Mouse (Mus musculus) CD4-positive, CD25-positive, alpha-beta regulatory T cell, adult 4 months (primary cell): Measurements from ENCODE around the gene Rragc. TPM values are rescaled to one million over a fixed set of nuclear protein-coding genes. Genes with fewer than 3 reads are reported as not detected.

Experiments used
- ATAC-seq: one replicate; pipeline ENCODE4 v1.8.0; 2017
- polyA plus RNA-seq, 2 experiments: library from polyadenylated mRNA; unstranded; fragments of 100-300 nt; shearing (Covaris generic); gene quantifications; one replicate each; pipeline ENCODE4 v1.2.1; 2017

The Rragc gene
- polyA plus RNA-seq, 2 experiments from 2014 or later = 4.6 to 7.7 TPM

DNA sequence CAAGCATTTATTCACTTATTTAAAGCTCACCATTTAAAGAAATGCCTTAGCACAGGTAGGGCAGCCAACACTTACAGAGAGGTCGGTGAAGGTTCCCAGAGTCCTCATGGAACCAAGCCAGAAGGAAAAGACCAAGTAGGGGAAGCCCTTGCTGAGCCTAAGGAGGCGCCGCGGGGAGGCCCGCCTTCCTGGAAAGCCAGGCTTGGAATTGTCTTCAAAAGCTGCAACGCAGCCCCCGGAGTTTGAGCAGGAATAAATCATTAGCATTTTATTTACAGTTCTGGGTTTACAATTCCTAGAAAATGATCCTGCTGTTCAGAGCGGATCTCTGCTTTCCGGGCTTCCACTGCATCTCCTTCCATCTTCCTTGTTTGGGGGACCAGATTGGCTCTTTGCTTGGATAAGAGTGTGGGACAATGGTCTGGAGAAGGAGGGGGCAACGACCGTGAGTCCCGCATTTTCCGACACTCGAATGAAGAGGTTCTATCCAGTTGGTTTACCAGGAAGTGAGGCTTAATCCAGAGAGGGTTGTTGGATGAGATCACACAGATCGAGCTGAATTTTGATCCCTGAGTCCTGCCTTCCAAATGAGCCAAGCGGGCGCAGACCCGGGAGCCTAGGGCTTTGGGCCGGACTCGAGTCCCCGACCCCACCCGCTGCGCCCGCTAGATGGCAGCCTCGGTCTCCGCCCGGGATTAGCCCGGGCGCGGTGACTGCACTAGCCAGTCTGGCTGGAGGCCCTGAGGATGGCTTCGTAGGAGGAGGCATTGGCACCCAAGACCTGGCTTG is 39.7 kb downstream of the Rragc start:
- ATAC-seq = no peak

DNA sequence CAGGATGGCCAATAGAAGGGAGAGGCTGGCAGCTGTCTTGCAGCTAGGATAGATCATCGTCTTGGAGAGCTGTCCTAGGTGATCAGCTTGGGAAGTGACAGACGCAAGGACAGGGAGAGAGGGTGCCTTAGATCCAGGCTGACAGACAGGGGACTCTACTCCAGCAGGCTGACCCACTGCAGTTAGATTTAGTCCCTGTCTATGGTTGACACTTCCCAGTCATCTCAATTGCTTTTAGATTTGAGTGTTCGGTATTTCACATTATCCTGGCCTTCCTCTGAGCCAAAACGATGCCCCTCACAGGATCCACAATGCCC is 40.2 kb downstream of the Rragc start:
- ATAC-seq = no peak

- ATAC-seq = no peak
Measured at GRCm38 (mm10) chr4:123957891-123958290, 40.6 kb downstream of the Rragc start.

DNA sequence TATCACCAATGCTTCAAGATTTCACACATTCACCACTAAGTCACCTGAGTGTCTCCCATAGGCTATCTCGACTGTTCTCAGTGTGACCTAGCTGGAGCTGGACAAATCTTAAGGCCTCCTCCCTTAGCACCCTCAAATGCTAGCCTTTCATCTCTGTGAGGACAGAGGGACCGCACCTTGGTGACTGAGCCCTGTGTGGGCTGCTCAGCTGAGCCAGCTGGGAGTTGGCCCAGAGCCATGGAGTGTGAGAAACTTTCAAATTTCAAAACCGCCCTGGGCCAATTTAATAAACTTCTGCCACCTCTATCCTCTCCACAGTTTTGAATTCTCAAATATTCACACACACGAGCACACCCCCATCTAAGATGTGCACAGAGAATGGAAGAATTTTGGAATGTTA is 43.7 kb downstream of the Rragc start:
- ATAC-seq = no peak

DNA sequence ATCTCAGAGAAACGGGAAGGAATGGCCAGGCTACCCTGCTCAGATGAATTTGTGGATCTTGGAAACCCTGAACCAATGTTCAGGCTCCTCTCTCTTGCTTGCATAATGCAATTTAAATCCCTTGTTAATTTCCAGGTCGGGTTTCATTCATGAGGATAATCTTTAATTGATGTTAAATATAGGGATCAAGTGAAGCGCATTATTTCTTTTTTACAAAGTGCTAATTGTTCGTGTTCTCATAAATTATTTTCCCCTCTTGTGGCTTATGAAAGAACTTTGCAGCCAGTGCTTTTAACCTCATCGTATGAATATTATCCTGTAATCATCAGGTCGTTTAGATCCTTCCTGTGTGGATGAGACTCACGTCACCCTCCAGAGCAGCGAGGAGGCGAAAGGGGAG is 45.5 kb downstream of the Rragc start:
- no peak for ATAC-seq

DNA sequence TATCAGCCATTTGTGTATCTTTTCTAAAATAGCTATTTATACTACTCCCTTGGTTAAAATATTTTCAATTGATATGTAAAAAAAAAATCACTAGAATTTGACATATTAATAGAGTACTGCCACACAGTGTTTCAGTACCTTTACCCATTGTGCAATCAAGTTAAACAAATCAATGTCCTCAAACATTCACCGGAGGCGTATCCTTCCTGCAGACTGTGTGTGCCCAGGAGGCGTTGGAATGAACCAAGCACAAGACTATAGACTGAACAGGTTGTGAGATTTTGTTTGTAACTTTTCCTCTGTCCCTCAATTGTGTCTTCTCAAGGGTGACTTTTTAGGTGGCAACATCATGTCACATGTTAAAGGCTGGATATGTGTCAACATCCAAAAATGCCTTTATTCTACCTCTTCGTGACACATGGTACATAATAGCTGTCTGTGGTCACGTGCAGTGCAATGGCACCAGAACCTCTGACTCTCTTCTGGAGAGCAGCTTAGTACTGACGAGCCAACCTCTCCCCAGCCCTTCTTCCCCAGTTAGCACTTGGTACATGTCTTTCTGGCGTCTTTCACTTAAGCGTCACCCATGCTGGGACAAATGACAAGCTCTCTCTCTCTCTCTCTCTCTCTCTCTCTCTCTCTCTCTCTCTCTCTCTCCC is 51.5 kb downstream of the Rragc start:
- no peak for ATAC-seq

DNA sequence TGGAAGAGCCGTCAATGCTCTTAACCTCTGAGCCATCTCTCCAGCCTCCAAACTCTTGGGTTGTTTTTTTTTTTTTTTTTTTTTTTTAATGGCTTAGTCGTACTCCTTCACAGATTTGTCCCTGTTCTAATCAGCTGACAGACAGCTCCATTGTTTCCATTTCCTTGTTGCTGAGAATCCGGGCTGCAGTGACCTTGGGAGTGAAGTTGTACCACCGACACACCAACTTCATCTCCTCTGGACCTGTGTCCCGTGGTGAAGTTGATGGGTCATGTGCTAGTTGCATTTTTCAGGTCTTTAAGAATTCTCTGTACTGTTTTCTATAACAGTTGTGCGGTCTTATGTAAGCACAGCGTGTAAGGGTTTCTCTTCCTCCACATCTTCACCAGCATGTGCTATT is 52.2 kb downstream of the Rragc start:
- ATAC-seq = no peak

DNA sequence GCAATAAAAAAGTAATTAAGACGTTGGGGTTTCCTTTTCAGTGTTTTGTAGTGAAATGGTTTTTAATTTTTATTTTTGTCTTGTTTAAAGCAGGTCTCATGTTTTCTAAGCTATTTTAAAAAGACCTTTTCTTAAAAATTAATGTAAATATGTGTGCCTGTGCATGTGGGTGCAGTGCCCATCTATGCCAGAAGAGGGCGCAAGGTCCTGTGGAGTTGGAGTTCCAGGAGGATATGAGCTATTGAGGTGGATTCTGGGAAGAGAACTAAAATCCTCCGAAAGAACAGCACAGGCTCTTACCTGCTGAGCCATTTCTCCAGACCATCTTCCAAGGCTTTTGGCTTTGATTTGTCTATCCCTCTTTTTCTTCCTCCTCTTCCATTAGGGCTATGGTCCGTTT is 53.8 kb downstream of the Rragc start:
- no peak for ATAC-seq

GRCm38 (mm10) chr4:123972423-123973049 is 55.3 kb downstream of the Rragc start:
- no peak for ATAC-seq

DNA sequence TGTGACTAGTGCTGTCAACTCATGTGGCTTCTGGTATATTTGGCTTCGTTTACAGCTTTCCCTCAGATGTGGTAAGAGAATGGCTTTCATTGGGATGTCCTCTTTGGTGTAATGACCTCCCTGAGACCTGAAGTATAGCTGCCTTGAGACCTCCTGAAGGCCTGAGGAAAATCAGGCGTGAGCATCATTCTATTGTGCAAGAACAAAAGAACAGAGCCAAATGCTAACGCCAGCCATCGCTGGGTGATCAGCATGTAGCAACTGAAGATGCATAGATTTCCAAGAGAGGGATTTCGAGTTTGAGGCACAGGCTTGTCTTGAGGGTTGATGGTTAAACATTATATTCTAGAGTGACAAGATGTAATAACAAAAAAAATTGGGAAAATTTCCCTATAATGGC is 64.9 kb downstream of the Rragc start:
- no peak for ATAC-seq

Other genes with a start within 250 kb of the Rragc start
- gene Macf1, start 233.1 kb upstream of the Rragc start, polyA plus RNA-seq = 100 to 1,000 TPM; 161 to 185 TPM
- gene Ndufs5, start 199.2 kb upstream of the Rragc start, polyA plus RNA-seq = 100 to 1,000 TPM; 104 to 124 TPM
- 10 to 100 TPM in 1 of 2 experiments, 1 to 10 TPM in 1; 8.3 to 14.4 TPM for gene Akirin1, start 167.1 kb upstream of the Rragc start, polyA plus RNA-seq
- under 1 TPM in 1 of 2 experiments, not detected in 1; 0.81 TPM for gene Rhbdl2, start 129.6 kb upstream of the Rragc start, polyA plus RNA-seq
- gene 4933427I04Rik, start 57.8 kb upstream of the Rragc start, polyA plus RNA-seq = not detected
- gene Mycbp, start 12.6 kb upstream of the Rragc start, polyA plus RNA-seq = 10 to 100 TPM; 13.7 to 14.9 TPM
- not detected for gene 4930535I16Rik, start 576 bp downstream of the Rragc start, polyA plus RNA-seq